Mouse (Mus musculus) urinary bladder, adult 18-20 months (tissue): ENCODE measurements around the gene Ccdc187.

Experiments used
- DNase-seq, 2 experiments: peaks; one replicate each; pipeline ENCODE4 v3.0.0; 2022; ENCODE audit warnings: low spot score in 2 of 2, mixed read lengths in 2 of 2

The Ccdc187 gene

DNA sequence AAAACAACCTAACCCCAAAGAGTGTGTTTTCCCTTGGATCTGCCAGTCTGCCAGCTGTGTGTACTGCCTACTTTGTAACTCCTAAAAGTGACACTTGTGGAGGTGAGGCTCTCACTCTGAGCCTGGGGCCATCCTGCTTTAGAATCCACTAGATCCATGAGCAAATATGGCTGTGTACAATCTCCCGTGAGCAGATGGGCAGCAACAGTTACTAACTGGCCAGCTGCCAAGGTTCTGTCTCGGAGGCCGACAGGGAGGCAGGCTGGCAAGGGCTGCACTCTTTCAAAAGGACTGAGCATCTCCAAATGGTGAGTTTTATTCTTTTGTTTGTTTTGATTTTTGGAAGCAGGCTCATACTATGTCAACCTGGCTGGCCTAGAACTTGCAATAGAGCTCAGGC, 79.8 kb downstream of the Ccdc187 start:
- DNase-seq, result no peak

DNA sequence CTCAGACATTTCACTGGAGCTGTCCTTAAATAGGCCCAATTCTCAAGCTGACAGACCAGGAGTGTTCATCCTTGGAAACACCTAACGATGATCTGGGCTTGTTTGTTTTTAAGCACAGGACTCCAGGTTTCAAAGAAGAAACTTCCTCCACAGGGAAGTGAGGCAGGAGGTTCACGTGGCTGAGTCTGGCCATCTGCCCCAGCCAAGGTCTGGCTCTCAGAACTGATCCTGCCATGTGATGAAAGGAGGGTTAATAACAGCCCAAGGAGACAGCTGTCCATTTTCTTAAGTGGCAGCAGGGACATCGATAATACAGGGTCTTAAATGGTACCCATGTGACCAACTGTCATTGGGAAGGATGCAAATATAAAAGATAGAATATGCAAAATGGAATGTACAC, 84.8 kb downstream of the Ccdc187 start:
- no peak for DNase-seq

DNA sequence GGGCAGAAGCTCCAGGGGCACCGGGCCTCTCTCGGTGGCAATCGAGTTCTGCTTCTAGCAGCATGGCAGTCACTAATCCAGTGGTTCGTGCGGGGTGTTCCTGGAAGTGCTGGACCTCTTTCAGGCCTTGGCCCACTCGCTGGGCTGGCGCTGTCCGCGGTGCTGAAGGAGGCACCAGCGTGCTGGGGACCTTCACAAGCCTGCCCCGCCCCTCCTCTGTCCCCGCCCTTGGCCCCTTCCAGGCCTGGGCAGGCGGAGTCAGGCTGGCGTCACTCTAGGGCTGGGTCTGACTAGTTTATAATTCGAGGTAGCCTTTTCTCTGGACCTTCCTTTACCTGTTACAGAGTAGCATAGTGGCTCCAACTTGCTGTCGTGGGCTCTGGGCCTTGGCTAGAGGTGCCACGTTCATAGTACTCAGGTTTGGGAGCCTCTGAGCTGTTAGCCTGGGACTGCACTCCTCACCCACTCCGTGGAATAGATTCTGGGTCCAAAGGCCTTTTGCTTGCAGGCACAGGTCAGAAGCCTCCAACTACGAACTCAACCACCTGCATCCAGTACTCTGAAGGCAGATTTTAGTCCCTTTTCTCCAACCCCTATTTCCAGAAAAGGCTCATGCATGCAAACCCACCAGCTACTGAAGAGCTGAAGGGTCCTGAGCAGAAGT, 86.1 kb downstream of the Ccdc187 start, which contains the start of gene Lhx3:
Lhx3 (minus strand) TSS at position 164 of the 664 bp plus-strand sequence.
- peak; percentile 69 to 74 for DNase-seq

DNA sequence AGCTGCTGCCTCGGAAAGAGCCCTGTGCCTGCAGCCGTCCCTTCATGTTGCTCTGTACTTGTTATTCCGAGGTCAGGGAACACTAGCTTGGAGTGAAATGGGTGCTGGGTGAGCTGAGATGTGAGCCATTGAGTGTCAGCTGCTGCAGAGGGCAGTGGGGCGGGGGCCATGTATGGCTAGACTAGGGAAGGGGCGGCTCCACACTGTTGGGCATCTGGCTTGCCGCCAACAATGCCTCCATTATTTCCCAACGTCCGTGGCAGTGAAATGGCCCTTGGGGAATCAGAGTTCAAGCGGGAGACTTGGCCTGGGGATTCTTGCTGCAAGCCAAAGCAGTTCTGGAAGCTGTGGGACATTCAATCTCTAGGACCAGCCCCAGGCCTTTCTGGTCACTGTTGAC, 86.8 kb downstream of the Ccdc187 start:
- DNase-seq, result no peak

DNA sequence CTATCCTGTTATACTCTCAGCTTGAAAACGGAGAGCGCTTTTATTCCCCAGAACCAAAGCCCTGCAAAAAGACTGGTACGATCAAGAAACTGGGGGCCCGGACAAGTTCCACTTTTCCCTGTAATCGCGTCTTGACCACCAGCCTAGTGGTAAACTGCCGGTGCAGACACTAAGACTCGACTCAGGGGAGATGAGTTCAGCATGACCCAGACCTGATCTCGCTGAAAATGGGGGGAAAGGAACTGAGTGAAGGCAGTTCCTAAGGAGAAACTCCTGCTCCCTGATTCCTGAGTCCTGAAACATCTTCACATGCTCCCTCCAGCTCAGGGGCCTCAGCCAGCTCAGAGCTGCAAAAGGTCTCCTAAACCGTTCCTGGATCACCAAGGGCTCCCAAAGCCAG, 88.6 kb downstream of the Ccdc187 start:
- no peak for DNase-seq

GRCm38 (mm10) chr2:26205126-26205525, 89.2 kb downstream of the Ccdc187 start:
- DNase-seq, result no peak

- no peak for DNase-seq
These were observed 91.4 kb downstream of the Ccdc187 start for GRCm38 (mm10) chr2:26202849-26203475.

DNA sequence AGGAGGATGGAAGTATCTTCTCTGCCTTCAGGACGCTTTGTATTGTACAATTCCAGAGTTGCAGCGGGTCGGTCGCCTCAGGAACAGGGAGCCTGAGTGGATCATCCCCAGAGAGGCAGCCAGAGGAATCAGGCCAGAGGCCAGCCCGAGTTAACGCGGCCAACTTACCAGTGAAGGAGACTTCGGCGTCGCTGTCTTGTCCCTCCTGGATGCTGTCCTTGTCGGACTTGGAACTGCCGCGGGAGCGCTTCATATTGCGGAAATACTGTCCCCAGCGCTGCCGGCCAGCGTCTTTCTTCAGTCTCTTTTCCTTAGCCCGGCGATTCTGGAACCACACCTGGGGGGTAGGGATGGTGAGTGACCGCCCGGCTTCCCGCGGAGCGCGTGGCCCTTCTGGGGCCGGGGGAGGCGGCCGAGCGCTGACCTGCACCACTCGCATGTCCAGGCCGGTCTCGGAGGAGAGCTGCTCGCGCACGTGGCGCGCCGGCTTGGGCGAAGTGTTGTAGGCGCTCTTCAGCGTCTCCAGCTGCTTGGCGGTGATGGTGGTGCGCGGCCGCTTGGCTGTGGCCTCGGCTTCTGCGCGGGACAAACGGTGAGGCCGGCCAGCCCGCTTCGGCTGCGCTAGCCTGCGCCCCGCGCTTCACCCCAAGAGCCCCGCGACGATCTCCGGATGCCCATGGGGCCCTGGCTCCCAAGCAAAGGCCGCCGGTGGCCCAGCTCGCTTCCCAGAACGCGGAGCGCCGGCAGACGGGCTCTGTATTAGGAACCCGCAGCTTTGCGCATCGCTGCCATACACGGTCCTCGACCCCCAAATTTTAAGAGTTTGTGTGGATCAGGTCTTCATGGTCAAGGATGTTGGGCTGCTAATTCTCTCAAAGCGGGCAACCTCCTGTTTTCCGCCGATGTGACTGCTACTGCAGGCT, 92.2 kb downstream of the Ccdc187 start:
- no peak for DNase-seq

- DNase-seq, result no peak
These were observed 95.9 kb downstream of the Ccdc187 start for GRCm38 (mm10) chr2:26198488-26198887.

DNA sequence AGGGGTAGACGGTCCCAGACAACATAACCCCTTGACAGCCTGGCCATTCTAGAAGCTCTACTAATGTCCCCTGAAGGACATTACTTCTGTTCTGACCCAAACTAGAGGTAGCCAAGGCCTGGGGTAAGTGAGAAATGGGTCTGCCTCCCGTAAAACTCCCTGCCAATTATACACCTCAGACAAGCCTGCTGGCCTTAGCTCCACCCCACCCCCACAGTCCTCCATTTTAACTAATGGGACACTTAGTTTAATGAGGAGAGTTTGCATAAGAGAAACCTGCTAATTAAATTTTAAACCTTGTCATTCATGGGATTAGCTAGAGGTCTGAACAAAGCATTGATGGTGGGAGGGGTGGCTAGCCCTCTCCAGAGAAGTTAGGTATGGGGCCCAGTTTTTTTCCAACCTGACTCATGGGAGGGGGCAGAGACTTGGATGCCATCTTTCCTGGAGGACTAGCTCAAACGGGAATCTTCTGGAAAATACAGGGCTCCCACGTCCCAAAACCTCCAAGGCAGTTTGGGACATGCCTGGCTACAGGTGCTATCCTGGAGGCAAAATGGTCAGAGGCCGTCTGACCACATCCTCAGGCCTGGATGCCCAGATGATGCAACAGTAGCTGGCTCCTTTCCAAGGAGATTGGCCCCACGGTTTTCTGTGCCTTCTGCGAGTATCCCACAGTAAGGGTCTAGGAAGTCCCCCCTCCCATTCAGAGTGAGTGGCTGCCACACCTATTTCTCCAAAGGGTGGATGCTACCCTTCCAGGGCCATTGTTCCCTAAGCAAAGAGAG, 99.6 kb downstream of the Ccdc187 start:
- no peak for DNase-seq
